Mouse (Mus musculus): ENCODE results near the gene Nkx1-2. TPM values are rescaled to one million over a fixed set of nuclear protein-coding genes. Genes with fewer than 3 reads are reported as not detected.

The Nkx1-2 gene
- total RNA-seq, 2 experiments from 2014 or later: not detected

- DNase-seq (ENCODE audit: low spot score in 2 of 2): no peak
- intact Hi-C loops (cut with DNase I): no loop called here
Observed at GRCm38 (mm10) chr7:132573205-132573604, 26.2 kb downstream of the Nkx1-2 start.

- intact Hi-C loops (cut with DNase I): no loop called here
- DNase-seq (ENCODE audit: low spot score in 2 of 2): no peak
Observed at GRCm38 (mm10) chr7:132572738-132573137, 26.7 kb downstream of the Nkx1-2 start.

- no peak for DNase-seq (ENCODE audit: low spot score in 2 of 2)
- intact Hi-C loops (cut with DNase I): no loop called here
Observed at GRCm38 (mm10) chr7:132571481-132571880, 28.0 kb downstream of the Nkx1-2 start.

- DNase-seq (ENCODE audit: low spot score in 2 of 2): no peak
- intact Hi-C loops (cut with DNase I): no loop called here
Observed at GRCm38 (mm10) chr7:132570071-132570470, 29.4 kb downstream of the Nkx1-2 start.

- peak in 1 of 2 experiments; percentile 13 for DNase-seq (ENCODE audit: low spot score in 2 of 2)
- intact Hi-C loops (cut with DNase I): no loop called here
Observed at GRCm38 (mm10) chr7:132568817-132569216, 30.6 kb downstream of the Nkx1-2 start.

- intact Hi-C loops (cut with DNase I): no loop called here
- DNase-seq (ENCODE audit: low spot score in 2 of 2): no peak
Observed at GRCm38 (mm10) chr7:132565831-132566230, 33.6 kb downstream of the Nkx1-2 start.

- intact Hi-C loops (cut with DNase I): no loop called here
- DNase-seq (ENCODE audit: low spot score in 2 of 2): no peak
Observed at GRCm38 (mm10) chr7:132559138-132559766, 40.2 kb downstream of the Nkx1-2 start.

GRCm38 (mm10) chr7:132558141-132558736 is 41.2 kb downstream of the Nkx1-2 start:
- intact Hi-C loops (cut with DNase I): no loop called here

GRCm38 (mm10) chr7:132556575-132556974 is 42.9 kb downstream of the Nkx1-2 start:
- no peak for DNase-seq (ENCODE audit: low spot score in 2 of 2)
- intact Hi-C loops (cut with DNase I): no loop called here

More at GRCm38 (mm10) chr7:132558141-132558736, 41.2 kb downstream of the Nkx1-2 start:
- DNase-seq (ENCODE audit: low spot score in 2 of 2): no peak

- intact Hi-C loops (cut with DNase I): no loop called here
- no peak for DNase-seq (ENCODE audit: low spot score in 2 of 2)
Observed at GRCm38 (mm10) chr7:132555911-132556310, 43.5 kb downstream of the Nkx1-2 start.

GRCm38 (mm10) chr7:132554091-132554490 is 45.3 kb downstream of the Nkx1-2 start:
- DNase-seq (ENCODE audit: low spot score in 2 of 2): no peak
- intact Hi-C loops (cut with DNase I): loop anchor here (5.0 kb wide), 3 partner anchors 77 to 657 kb away; partner anchors contain the start of gene Chst15

- intact Hi-C loops (cut with DNase I): loop anchor here (1.0 to 5.0 kb wide), 4 partner anchors 74 to 654 kb away; partner anchors contain the start of gene Chst15
- peak; percentile 96 to 98 for DNase-seq (ENCODE audit: low spot score in 2 of 2)
Observed at GRCm38 (mm10) chr7:132551351-132552126, 47.9 kb downstream of the Nkx1-2 start.

GRCm38 (mm10) chr7:132547126-132547525 is 52.3 kb downstream of the Nkx1-2 start:
- DNase-seq (ENCODE audit: low spot score in 2 of 2): no peak
- intact Hi-C loops (cut with DNase I): no loop called here

Other genes starting within 250 kb of the Nkx1-2 start
- gene Oat, start 23.2 kb downstream of the Nkx1-2 start, total RNA-seq (2021): 10 to 100 TPM; 74.4 to 75.7 TPM
- 10 to 100 TPM; 20.5 to 21.8 TPM for gene Lhpp, start 11.0 kb upstream of the Nkx1-2 start, total RNA-seq (2021)
- 10 to 100 TPM; 24.8 to 27.8 TPM for gene Fam53b, start 214.2 kb upstream of the Nkx1-2 start, total RNA-seq (2021)

Data from left cerebral cortex, postnatal 14 days (tissue).